Mouse (Mus musculus) limb, embryonic 13.5 days (tissue): ENCODE measurements around the gene Cdh4. TPM values are rescaled to one million over a fixed set of nuclear protein-coding genes. Genes with fewer than 3 reads are reported as not detected.

Experiments
- ATAC-seq: fragments of 200-750 bp; cut with Nextera tagmentation; 2 replicates; pipeline ENCODE4 v1.8.0; 2017; ENCODE audit warnings: low read depth, moderate number of reproducible peaks, moderate TSS enrichment; ENCODE audit not compliant: low FRiP score
- H3K27ac ChIP-seq: fragments of 300-500 bp; sonication (generic); 2 replicates; pipeline ENCODE4 v1.5.1; 2015; ENCODE audit warnings: inconsistent platforms, mild to moderate bottlenecking, moderate library complexity
- H3K27me3 ChIP-seq: fragments of 300-500 bp; sonication (generic); 2 replicates; pipeline ENCODE4 v1.6.1; 2015; ENCODE audit warnings: mild to moderate bottlenecking, inconsistent platforms
- H3K36me3 ChIP-seq: fragments of 300-500 bp; sonication (generic); 2 replicates; pipeline ENCODE4 v1.6.1; 2015; ENCODE audit warnings: inconsistent platforms, mild to moderate bottlenecking, moderate library complexity
- H3K4me1 ChIP-seq: fragments of 300-500 bp; sonication (generic); 2 replicates; pipeline ENCODE4 v1.6.1; 2015; ENCODE audit warnings: inconsistent platforms
- H3K4me2 ChIP-seq: fragments of 300-500 bp; sonication (generic); replicated peaks from 2 replicates; pipeline ENCODE4 v1.6.1; 2015; ENCODE audit warnings: inconsistent platforms, mild to moderate bottlenecking, moderate library complexity
- H3K4me3 ChIP-seq: fragments of 300-500 bp; sonication (generic); 2 replicates; pipeline ENCODE4 v1.5.1; 2015; ENCODE audit warnings: moderate library complexity, mild to moderate bottlenecking, inconsistent platforms
- H3K9ac ChIP-seq: fragments of 300-500 bp; sonication (generic); 2 replicates; pipeline ENCODE4 v1.6.1; 2015; ENCODE audit warnings: mild to moderate bottlenecking, inconsistent platforms
- H3K9me3 ChIP-seq: fragments of 300-500 bp; sonication (generic); 2 replicates; pipeline ENCODE4 v1.6.1; 2016; ENCODE audit warnings: inconsistent platforms
- WGBS: fragments of 180-500 bp; shearing (Covaris S2); methylation state at CpG from one replicate; pipeline ENCODE4 v1.1.7; 2015; 5-methylcytosine and 5-hydroxymethylcytosine counted together
- polyA plus RNA-seq: library from polyadenylated mRNA; unstranded; fragments of >200 nt; fragmentation: Nextera tagmentation; extraction: Ambion mirVana; gene quantifications from 2 replicates; pipeline ENCODE4 v1.2.1, GENCODE M21; 2015

Cdh4 gene
- 12.2 and 13.3 TPM in 2 replicates for polyA plus RNA-seq

DNA sequence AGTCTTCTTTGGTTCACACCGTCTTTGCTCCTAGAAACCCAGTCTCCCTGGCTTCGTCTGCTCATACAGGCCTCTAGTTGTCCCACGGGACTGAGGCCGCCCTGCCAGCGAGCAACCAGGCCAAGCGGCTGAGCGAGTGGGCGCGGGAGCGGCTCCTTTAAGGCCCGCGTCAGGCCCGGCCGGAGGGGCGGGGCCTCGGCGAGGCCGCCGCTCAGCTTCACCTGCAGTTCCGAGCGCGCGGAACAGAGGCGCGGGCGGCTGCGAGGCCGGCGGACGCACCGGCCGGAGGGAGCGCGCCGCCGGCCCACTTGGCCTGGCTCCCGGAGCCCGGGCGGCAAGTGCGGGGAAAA lies at the start of gene Cdh4:
Gene Cdh4, plus strand, starts transcription at position 241 of the 350 bp plus-strand sequence.
- peaks cover 26% of the 10 kb centered on the region for H3K4me1 ChIP-seq
- no peaks in the 10 kb centered on the region for H3K36me3 ChIP-seq
- peak within 1 kb of the TSS; percentile 97 for H3K4me2 ChIP-seq
- peak within 1 kb of the TSS; percentile 22; the same call in 1 of the 2 replicates for H3K27ac ChIP-seq
- under 1% methylated on average over 30 of the region's 40 CpGs for WGBS
- H3K9ac ChIP-seq: peak within 1 kb of the TSS; percentile 71
- peak within 1 kb of the TSS; percentile 59 for H3K4me3 ChIP-seq
- H3K27me3 ChIP-seq: peaks cover 48% of the 10 kb centered on the region
- no peaks in the 10 kb centered on the region for H3K9me3 ChIP-seq
- ATAC-seq: peak; percentile 80

GRCm38 (mm10) chr2:179395442-179395841 lies 46.8 kb upstream of the Cdh4 start:
- Histone ChIP-seq H3K4me1 (peaks cover 4% of the 10 kb centered on the region; the same call in 1 of the 2 replicates), H3K27me3 (no peaks in the 10 kb centered on the region), H3K9me3 (no peaks in the 10 kb centered on the region), H3K36me3 (no peaks in the 10 kb centered on the region), H3K9ac (no peak overlapping the region), H3K27ac (no peak overlapping the region; the same call in 1 of the 2 replicates), H3K4me3 (no peak overlapping the region), H3K4me2 (no peak overlapping the region)
- peak; percentile 37; the same call in 1 of the 2 replicates for ATAC-seq
- WGBS: 37% methylated on average over 5 of the region's 5 CpGs

- H3K4me3 ChIP-seq: no peak overlapping the region
- H3K4me2 ChIP-seq: no peak overlapping the region
Measured at GRCm38 (mm10) chr2:179399645-179400249, 42.5 kb upstream of the Cdh4 start.

GRCm38 (mm10) chr2:179410866-179411561 lies 31.2 kb upstream of the Cdh4 start:
- no peak overlapping the region for H3K9ac ChIP-seq
- H3K27ac ChIP-seq: no peak overlapping the region
- ATAC-seq: no peak

More at GRCm38 (mm10) chr2:179399645-179400249, 42.5 kb upstream of the Cdh4 start:
- H3K36me3 ChIP-seq: no peaks in the 10 kb centered on the region
- 68% methylated on average over 14 of the region's 14 CpGs for WGBS
- 0 out of 2 replicates have a peak, but pooled peaks cover 2% of the 10 kb centered on the region for H3K27me3 ChIP-seq
- ATAC-seq: no peak
- H3K4me1 ChIP-seq: no peaks in the 10 kb centered on the region
- no peaks in the 10 kb centered on the region for H3K9me3 ChIP-seq
- no peak overlapping the region for H3K9ac ChIP-seq
- no peak overlapping the region for H3K27ac ChIP-seq

GRCm38 (mm10) chr2:179412966-179413365 lies 29.3 kb upstream of the Cdh4 start:
- 43% methylated on average over 2 of the region's 2 CpGs for WGBS

More at GRCm38 (mm10) chr2:179410866-179411561, 31.2 kb upstream of the Cdh4 start:
- H3K27me3 ChIP-seq: no peaks in the 10 kb centered on the region
- no peaks in the 10 kb centered on the region for H3K36me3 ChIP-seq
- peaks cover 25% of the 10 kb centered on the region for H3K4me1 ChIP-seq
- no peaks in the 10 kb centered on the region for H3K9me3 ChIP-seq
- no peak overlapping the region for H3K4me2 ChIP-seq
- WGBS: 63% methylated on average over 8 of the region's 8 CpGs
- H3K4me3 ChIP-seq: no peak overlapping the region

GRCm38 (mm10) chr2:179414253-179414652 lies 28.0 kb upstream of the Cdh4 start:
- Histone ChIP-seq H3K27ac (no peak overlapping the region), H3K36me3 (no peaks in the 10 kb centered on the region), H3K9me3 (no peaks in the 10 kb centered on the region), H3K27me3 (no peaks in the 10 kb centered on the region), H3K9ac (no peak overlapping the region), H3K4me3 (no peak overlapping the region), H3K4me1 (peaks cover 34% of the 10 kb centered on the region), H3K4me2 (no peak overlapping the region)
- 84% methylated on average over 11 of the region's 11 CpGs for WGBS
- no peak for ATAC-seq

More at GRCm38 (mm10) chr2:179412966-179413365, 29.3 kb upstream of the Cdh4 start:
- Histone ChIP-seq H3K9me3 (no peaks in the 10 kb centered on the region), H3K27ac (no peak overlapping the region), H3K4me2 (no peak overlapping the region), H3K36me3 (no peaks in the 10 kb centered on the region), H3K9ac (no peak overlapping the region), H3K4me3 (no peak overlapping the region), H3K4me1 (peaks cover 34% of the 10 kb centered on the region), H3K27me3 (no peaks in the 10 kb centered on the region)
- ATAC-seq: no peak

DNA sequence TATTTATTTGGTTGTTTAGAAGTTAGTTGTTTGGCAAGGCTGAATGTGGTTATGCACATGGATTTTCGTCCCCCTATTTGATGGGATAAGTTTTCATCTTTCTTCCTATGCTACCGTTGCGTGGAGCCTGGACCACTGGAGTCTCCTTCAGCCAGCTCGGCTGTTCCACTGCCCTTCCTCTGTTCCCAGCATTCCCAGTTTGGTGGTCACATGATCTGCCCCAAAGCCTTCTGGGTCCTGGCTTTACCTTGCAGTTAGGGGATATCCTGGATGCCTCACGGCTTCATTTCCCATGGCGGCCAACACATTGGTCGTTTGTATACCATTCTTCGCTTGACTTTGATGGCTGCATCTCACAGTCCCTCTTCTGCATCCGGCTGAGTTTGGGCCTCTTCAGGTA lies 27.5 kb upstream of the Cdh4 start:
- Histone ChIP-seq H3K27ac (no peak overlapping the region), H3K4me1 (peaks cover 34% of the 10 kb centered on the region), H3K36me3 (no peaks in the 10 kb centered on the region), H3K4me3 (no peak overlapping the region), H3K27me3 (no peaks in the 10 kb centered on the region), H3K9ac (no peak overlapping the region), H3K4me2 (no peak overlapping the region), H3K9me3 (no peaks in the 10 kb centered on the region)
- WGBS: 87% methylated on average over 9 of the region's 9 CpGs
- ATAC-seq: no peak

DNA sequence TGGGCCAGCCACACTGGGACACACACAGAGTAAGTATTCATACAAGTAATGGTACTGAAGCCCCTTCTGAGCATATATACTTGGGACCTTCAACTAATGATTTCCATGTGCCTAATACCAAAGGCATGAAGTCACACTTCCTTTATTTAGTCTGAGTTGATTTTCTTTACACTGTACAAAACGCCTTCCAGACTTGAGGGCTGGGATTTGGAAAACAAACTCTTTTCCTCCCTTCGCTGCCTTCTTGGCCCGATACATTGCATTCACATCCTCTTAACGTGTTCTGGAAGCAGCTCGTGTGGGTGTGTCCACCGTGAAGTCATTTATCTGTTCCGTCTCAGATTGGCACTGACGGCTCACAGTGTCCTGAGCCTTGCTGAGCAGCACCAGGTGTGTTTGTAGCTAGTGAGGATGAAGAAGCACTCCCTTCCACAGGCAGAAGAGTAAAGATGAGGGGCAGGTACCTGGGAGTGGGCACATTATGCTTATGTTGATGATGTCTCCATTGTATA lies 26.3 kb upstream of the Cdh4 start:
- ATAC-seq: peak; percentile 77
- 23% methylated on average over 8 of the region's 8 CpGs for WGBS
- H3K27ac ChIP-seq: peak overlapping the region; percentile 78

GRCm38 (mm10) chr2:179416587-179417227 lies 25.5 kb upstream of the Cdh4 start:
- Histone ChIP-seq H3K4me1 (peaks cover 34% of the 10 kb centered on the region), H3K27me3 (no peaks in the 10 kb centered on the region), H3K9me3 (no peaks in the 10 kb centered on the region), H3K27ac (0 out of 2 replicates have a peak overlapping the region, but pooled peaks have one; percentile 33), H3K4me2 (no peak overlapping the region), H3K4me3 (no peak overlapping the region), H3K9ac (no peak overlapping the region), H3K36me3 (no peaks in the 10 kb centered on the region)
- WGBS: 44% methylated on average over 16 of the region's 16 CpGs
- ATAC-seq: no peak

More for the DNA sequence above, 26.3 kb upstream of the Cdh4 start:
- no peak overlapping the region for H3K9ac ChIP-seq
- peak overlapping the region; percentile 38 for H3K4me2 ChIP-seq
- peaks cover 34% of the 10 kb centered on the region for H3K4me1 ChIP-seq
- no peak overlapping the region for H3K4me3 ChIP-seq
- no peaks in the 10 kb centered on the region for H3K9me3 ChIP-seq
- no peaks in the 10 kb centered on the region for H3K27me3 ChIP-seq
- H3K36me3 ChIP-seq: no peaks in the 10 kb centered on the region

- Histone ChIP-seq H3K27ac (no peak overlapping the region), H3K4me3 (no peak overlapping the region), H3K9me3 (no peaks in the 10 kb centered on the region), H3K27me3 (no peaks in the 10 kb centered on the region), H3K9ac (no peak overlapping the region), H3K4me1 (no peaks in the 10 kb centered on the region), H3K36me3 (no peaks in the 10 kb centered on the region), H3K4me2 (no peak overlapping the region)
- 68% methylated on average over 3 of the region's 3 CpGs for WGBS
- ATAC-seq: no peak
Measured at GRCm38 (mm10) chr2:179425602-179426001, 16.6 kb upstream of the Cdh4 start.

DNA sequence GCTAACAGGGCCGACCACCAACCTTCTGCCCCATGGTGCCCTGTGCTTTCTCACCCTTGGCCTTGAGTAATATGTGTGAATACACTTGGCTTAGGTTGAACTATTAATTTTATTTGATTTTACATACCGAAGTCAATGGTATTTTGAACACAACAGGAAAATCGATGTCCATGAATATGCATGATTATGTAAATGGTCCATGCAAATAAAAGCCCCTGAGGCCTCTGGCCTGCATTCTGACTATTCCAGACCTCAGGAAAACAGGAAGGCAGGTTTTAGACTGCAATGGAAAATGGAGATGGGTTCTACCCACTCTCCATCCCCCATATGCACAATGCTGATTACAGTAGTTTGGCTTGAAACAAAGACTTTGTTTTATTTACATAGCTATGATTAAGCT lies 13.3 kb upstream of the Cdh4 start:
- Histone ChIP-seq H3K9ac (no peak overlapping the region), H3K4me2 (no peak overlapping the region), H3K9me3 (no peaks in the 10 kb centered on the region), H3K27ac (no peak overlapping the region), H3K27me3 (0 out of 2 replicates have a peak, but pooled peaks cover 2% of the 10 kb centered on the region), H3K4me1 (no peaks in the 10 kb centered on the region), H3K36me3 (no peaks in the 10 kb centered on the region), H3K4me3 (no peak overlapping the region)
- WGBS: 81% methylated on average over 3 of the region's 3 CpGs
- no peak for ATAC-seq

GRCm38 (mm10) chr2:179440161-179440560 lies 2.1 kb upstream of the Cdh4 start:
- Histone ChIP-seq H3K4me1 (peaks cover 33% of the 10 kb centered on the region), H3K36me3 (no peaks in the 10 kb centered on the region), H3K4me3 (no peak overlapping the region), H3K9me3 (no peaks in the 10 kb centered on the region), H3K4me2 (no peak overlapping the region), H3K9ac (no peak overlapping the region), H3K27ac (no peak overlapping the region), H3K27me3 (peaks cover 45% of the 10 kb centered on the region)
- ATAC-seq: no peak
- WGBS: 21% methylated on average over 9 of the region's 9 CpGs
